Mouse (Mus musculus) brown adipose tissue, adult 24 weeks (tissue): Measurements from ENCODE around the gene Pcnx3. TPM values are rescaled to one million over a fixed set of nuclear protein-coding genes. Genes with fewer than 3 reads are reported as not detected.
"Not testable (repeated sequence)": the region's sequence is repeated elsewhere in the genome, so short reads cannot be mapped to it uniquely, and the experiment has no call there.

Experiments
- H3K27ac ChIP-seq: fragments of 200-500 bp; replicated peaks from 2 replicates; pipeline ENCODE4 v1.5.1; 2012; ENCODE audit warnings: low read depth, mild to moderate bottlenecking, low read length
- H3K4me1 ChIP-seq: fragments of 200-500 bp; 2 replicates; pipeline ENCODE4 v1.6.1; 2012; ENCODE audit warnings: low read length, mixed read lengths; ENCODE audit not compliant: control insufficient read depth, insufficient read depth, insufficient read length
- H3K4me3 ChIP-seq: fragments of 200-500 bp; 2 replicates; pipeline ENCODE4 v1.5.1; 2012; ENCODE audit warnings: low read depth, mild to moderate bottlenecking, low read length, moderate library complexity; ENCODE audit not compliant: insufficient read depth
- polyA plus RNA-seq: library from polyadenylated mRNA; stranded (reverse); fragments of >200 nt; gene quantifications from 2 replicates; pipeline ENCODE4 v1.2.4, GENCODE M21; 2012; ENCODE audit not compliant: missing spikeins, insufficient read depth, insufficient read length

Gene Pcnx3
- polyA plus RNA-seq, 1 experiment, result 19.6 TPM

- Histone ChIP-seq H3K4me1 (peaks cover 4% of the 10 kb centered on the region), H3K4me3 (peak overlapping the region; percentile 92), H3K27ac (peak overlapping the region; percentile 93)
Observed at GRCm38 (mm10) chr19:5692913-5693396, 4.2 kb upstream of the Pcnx3 start.

- Histone ChIP-seq H3K4me3 (peak overlapping the region; percentile 92), H3K4me1 (peaks cover 4% of the 10 kb centered on the region), H3K27ac (peak overlapping the region; percentile 93)
Observed at GRCm38 (mm10) chr19:5692086-5692912, 3.6 kb upstream of the Pcnx3 start.

GRCm38 (mm10) chr19:5691601-5692000, 2.9 kb upstream of the Pcnx3 start:
- Histone ChIP-seq H3K27ac (peak overlapping the region; percentile 93), H3K4me1 (peaks cover 4% of the 10 kb centered on the region), H3K4me3 (peak overlapping the region; percentile 92)

GRCm38 (mm10) chr19:5690343-5690735, 1.6 kb upstream of the Pcnx3 start:
- H3K4me1 ChIP-seq, result peaks cover 4% of the 10 kb centered on the region
- peak overlapping the region; percentile 93 for H3K27ac ChIP-seq
- peak overlapping the region; percentile 92 for H3K4me3 ChIP-seq

DNA sequence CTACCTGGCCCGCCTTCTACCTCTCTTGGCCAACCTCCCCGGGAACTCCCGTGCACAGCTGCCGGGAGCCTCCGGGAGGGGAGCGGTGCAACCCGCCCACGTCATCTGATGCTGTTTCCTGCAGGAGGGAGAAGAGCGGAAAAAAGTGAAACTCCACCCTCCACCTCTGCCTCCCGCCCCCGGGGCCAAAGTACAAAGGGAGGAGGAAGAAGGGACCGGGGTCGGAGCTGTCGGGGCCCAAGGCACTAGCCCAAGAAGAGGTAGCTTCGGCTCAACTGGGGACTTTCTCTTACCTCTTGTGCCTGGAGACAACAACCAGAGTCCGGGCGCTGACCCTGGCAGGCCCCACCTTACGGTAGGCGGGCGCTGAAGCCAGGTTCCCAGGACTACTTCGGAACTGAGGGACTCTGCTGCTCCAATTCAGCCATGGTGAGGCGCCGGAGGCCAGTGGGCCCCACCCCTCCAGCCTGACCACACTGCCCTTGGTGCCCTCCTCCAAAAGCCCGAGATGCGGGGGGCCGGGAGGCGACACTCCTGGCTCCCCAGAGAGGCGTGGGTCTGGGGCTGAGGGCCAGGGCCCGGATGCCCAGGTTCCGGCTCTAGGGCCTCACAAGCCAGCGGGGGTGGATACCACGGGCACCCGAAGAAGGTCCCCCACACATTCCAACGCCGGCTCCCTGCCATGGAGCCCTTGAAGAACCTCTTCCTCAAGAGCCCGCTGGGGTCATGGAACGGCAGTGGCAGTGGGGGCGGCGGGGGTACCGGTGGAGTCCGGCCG, 1.0 kb upstream of the Pcnx3 start:
- H3K27ac ChIP-seq, result peak overlapping the region; percentile 93
- H3K4me1 ChIP-seq, result peaks cover 4% of the 10 kb centered on the region
- H3K4me3 ChIP-seq, result peak overlapping the region; percentile 92

DNA sequence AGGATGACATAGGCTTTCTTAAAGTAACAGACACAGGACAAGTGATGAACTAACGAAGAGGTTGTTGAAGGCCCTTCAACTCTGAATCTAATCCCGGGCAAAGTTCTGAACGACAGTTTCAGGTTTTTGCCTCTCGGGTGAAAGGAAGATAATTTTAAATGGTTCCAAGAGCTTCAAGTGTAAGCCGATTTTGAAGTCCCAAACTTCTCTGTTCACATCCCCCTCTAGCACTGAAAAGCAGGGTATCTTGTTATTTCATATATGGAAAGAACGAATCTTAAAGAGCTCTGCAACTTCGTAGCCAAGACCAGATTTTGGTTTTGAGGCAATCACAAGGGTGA, 350 bp upstream of the Pcnx3 start:
- Histone ChIP-seq H3K4me1 (peaks cover 4% of the 10 kb centered on the region), H3K4me3 (peak overlapping the region; percentile 92), H3K27ac (peak overlapping the region; percentile 80)

DNA sequence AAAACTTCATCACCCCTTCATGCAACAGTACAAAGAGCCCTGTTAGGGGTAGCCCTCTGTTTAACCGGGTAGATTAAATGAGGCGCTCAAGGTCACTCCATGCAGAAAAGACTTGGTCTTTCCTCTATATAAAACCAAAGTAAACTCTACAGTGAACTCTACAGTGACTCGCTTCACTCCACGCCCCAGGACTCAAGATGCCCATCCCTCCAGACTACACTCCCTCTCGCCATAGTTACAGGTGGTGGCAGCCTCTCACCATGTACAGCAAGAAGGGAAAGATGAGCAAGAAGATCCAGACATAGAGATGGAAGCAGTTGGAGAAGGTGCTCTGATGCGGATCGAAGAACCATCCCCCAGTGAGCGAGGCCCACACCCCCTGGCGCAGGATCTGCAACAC, 970 bp downstream of the Pcnx3 start:
- no peaks in the 10 kb centered on the region; the same call in 1 of the 2 replicates for H3K4me1 ChIP-seq
- H3K4me3 ChIP-seq, result peak overlapping the region; percentile 71
- H3K27ac ChIP-seq, result no peak overlapping the region

- H3K4me3 ChIP-seq, result peak overlapping the region; percentile 71
- not testable (repeated sequence) for H3K27ac ChIP-seq, H3K4me1 ChIP-seq
Observed at GRCm38 (mm10) chr19:5686954-5687353, 1.8 kb downstream of the Pcnx3 start.

GRCm38 (mm10) chr19:5686437-5686836, 2.3 kb downstream of the Pcnx3 start:
- no peak overlapping the region for H3K27ac ChIP-seq
- H3K4me1 ChIP-seq, result no peaks in the 10 kb centered on the region; the same call in 1 of the 2 replicates
- no peak overlapping the region for H3K4me3 ChIP-seq

DNA sequence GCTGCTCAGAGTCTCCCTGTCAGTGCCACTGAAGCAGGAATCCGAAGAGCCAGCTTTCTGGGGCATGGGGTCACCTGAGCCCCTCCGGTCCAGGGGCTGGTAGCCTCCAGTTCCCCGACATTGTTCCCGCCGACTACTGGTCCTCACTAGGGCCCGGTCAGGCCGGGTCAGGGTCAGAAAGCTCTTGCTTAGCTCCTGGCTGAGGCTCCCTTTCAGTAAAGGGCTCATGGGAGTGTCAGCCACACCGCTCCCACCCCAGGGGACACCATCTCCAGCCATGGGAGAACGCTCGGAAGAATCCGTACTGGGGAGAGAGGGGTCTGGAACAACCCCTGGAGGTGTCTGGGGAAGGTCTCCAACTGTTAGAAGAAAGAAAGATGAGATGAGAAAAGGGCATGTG, 2.8 kb downstream of the Pcnx3 start:
- Histone ChIP-seq H3K4me3 (no peak overlapping the region), H3K27ac (no peak overlapping the region), H3K4me1 (no peaks in the 10 kb centered on the region; the same call in 1 of the 2 replicates)

DNA sequence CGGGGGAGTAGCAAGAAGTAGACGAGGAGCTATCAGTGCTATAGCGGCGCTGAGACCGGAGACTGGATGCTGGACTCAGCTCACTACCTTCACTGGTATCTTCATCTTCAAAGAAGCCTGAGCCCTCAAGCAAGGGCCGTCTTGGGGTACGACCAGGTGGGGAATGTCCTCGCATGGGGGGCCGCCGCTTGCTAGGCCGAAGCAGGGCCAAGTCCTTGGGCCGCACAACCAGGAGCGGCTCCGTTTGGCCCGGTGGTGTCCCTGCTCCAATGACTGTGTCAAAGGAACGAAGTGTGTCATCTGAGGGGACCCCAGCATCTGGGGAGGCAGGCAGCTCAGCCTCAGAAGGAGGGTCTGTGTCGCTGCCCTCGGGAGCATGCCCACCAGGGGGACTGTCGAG, 3.3 kb downstream of the Pcnx3 start:
- Histone ChIP-seq H3K4me1 (no peaks in the 10 kb centered on the region; the same call in 1 of the 2 replicates), H3K27ac (no peak overlapping the region), H3K4me3 (no peak overlapping the region)

GRCm38 (mm10) chr19:5684985-5685384, 3.7 kb downstream of the Pcnx3 start:
- Histone ChIP-seq H3K4me3 (no peak overlapping the region), H3K4me1 (no peaks in the 10 kb centered on the region), H3K27ac (no peak overlapping the region)

DNA sequence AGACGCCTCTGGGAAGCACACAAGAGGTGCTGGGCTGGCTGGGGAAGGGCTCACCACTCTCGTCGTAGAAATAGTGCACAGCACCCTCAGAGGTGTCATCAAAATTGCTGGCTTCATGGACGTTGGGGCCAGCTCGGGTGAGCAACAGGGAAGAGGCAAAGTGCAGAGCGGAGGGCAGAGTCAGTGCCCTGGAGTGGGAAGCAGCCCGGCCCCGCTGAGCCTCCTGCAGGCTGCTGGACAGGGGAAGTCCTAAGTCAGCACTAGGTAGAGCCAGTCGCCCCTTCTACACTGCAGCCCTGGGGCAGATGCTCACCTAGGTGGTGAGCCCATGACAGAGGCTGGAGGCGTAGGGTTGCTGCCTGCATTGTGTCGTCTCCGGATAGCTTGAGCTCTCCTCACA, 4.5 kb downstream of the Pcnx3 start:
- no peak overlapping the region for H3K27ac ChIP-seq
- no peak overlapping the region for H3K4me3 ChIP-seq
- H3K4me1 ChIP-seq, result no peaks in the 10 kb centered on the region

- Histone ChIP-seq H3K4me1 (no peaks in the 10 kb centered on the region), H3K27ac (no peak overlapping the region), H3K4me3 (no peak overlapping the region)
Observed at GRCm38 (mm10) chr19:5680432-5680831, 8.3 kb downstream of the Pcnx3 start.

DNA sequence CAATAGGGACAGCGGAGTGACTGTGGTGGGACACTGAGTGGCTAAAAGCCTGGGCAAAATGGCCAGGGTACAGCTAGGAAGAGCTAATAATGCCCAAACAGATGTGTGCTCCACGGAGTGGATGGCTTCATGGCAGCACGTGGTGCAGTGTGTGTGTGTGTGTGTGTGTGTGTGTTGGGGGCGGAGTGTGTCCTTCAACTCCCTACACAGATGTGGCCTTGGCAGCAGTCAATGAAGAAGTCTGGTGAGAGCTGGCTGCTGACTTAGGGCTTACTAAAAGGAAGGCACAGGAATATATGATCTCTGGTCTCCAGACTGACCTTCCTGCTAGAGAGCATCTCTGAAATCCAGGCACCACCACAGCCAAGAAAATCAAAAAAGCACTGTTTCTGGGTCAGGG, 20.3 kb downstream of the Pcnx3 start:
- Histone ChIP-seq H3K27ac (no peak overlapping the region), H3K4me1 (no peaks in the 10 kb centered on the region), H3K4me3 (no peak overlapping the region)
